Mouse (Mus musculus): ENCODE measurements at regions not wholly inside any gene's neighbourhood (a gene's known extent, or its start where the extent isn't known, plus 50 kb on each side); places are given as distances from the start of the nearest gene placed in this dataset.

DNA sequence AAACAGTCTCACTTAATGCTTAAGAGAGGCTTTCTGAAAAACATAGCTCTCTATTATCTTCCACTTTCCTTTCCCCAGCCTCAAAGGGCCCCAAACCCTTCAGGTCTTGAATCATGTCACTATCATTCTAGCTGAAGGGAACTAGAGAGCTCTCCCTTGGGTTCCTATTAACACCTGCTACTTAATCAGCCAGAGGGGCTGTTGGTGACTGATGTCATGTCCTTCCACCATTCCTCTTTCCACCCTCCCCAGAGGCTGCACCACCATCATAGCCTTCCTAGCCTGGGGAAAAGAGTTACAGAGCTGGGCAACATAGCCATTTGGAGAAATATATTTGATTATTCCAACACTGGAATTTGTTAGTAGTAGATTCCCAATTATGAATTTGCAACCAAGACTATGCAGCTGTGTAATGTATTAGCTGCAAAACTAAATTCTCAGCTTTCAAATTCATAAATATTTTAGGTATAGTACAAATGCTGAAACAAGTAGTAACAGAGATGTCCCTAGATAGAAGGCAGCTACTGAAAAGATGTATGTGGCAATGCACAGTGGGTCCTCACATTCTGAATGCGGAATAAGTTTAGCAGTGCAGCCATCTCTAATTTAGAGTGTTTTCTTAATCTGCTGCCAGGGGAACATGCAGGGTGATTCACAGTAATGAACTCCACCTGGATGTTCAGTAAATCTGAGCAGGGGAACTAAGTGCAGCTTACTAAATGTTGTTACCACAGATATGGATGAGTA, 941.5 kb upstream of the Arrdc3 start:
- 75% methylated on average over 1 of the region's 1 CpGs for WGBS
- Histone ChIP-seq H3K4me1 (no peaks in the 10 kb centered on the region), H3K4me2 (replicated peaks) (no peak overlapping the region), H3K9ac (replicated peaks) (no peak overlapping the region), H3K27ac (replicated peaks) (no peak overlapping the region), H3K36me3 (no peaks in the 10 kb centered on the region), H3K27me3 (no peaks in the 10 kb centered on the region), H3K9me3 (no peaks in the 10 kb centered on the region), H3K4me3 (no peak overlapping the region)
- ATAC-seq (ENCODE audit: low FRiP score, low read depth), result peak; percentile 79
